Mouse (Mus musculus) neural tube, embryonic 13.5 days (tissue): ENCODE results near the gene 1110012L19Rik. TPM values are rescaled to one million over a fixed set of nuclear protein-coding genes. Genes with fewer than 3 reads are reported as not detected.
"Not testable (repeated sequence)": the region's sequence is repeated elsewhere in the genome, so short reads cannot be mapped to it uniquely, and the experiment has no call there.

Experiments
- ATAC-seq: fragments of 200-750 bp; cut with Nextera tagmentation; 2 replicates; pipeline ENCODE4 v1.8.0; 2017; ENCODE audit warnings: low read depth, mild to moderate bottlenecking, moderate TSS enrichment, moderate library complexity
- H3K27ac ChIP-seq: fragments of 300-500 bp; sonication (generic); replicated peaks from 2 replicates; pipeline ENCODE4 v1.5.1; 2015; ENCODE audit warnings: moderate library complexity, mild to moderate bottlenecking, inconsistent platforms
- H3K27me3 ChIP-seq: fragments of 300-500 bp; sonication (generic); 2 replicates; pipeline ENCODE4 v1.6.1; 2015; ENCODE audit warnings: mild to moderate bottlenecking, inconsistent platforms
- H3K36me3 ChIP-seq: fragments of 300-500 bp; sonication (generic); 2 replicates; pipeline ENCODE4 v1.6.1; 2015; ENCODE audit warnings: mild to moderate bottlenecking, inconsistent platforms
- H3K4me1 ChIP-seq: fragments of 300-500 bp; sonication (generic); replicated peaks from 2 replicates; pipeline ENCODE4 v1.6.1; 2015; ENCODE audit warnings: inconsistent platforms
- H3K4me2 ChIP-seq: fragments of 300-500 bp; sonication (generic); 2 replicates; pipeline ENCODE4 v1.6.1; 2015; ENCODE audit warnings: inconsistent platforms, mild to moderate bottlenecking, moderate library complexity
- H3K4me3 ChIP-seq: fragments of 300-500 bp; sonication (generic); 2 replicates; pipeline ENCODE4 v1.5.1; 2015; ENCODE audit warnings: mild to moderate bottlenecking, inconsistent platforms
- H3K9ac ChIP-seq: fragments of 300-500 bp; sonication (generic); 2 replicates; pipeline ENCODE4 v1.6.1; 2015; ENCODE audit warnings: moderate library complexity, mild to moderate bottlenecking, inconsistent platforms
- H3K9me3 ChIP-seq: fragments of 300-500 bp; sonication (generic); 2 replicates; pipeline ENCODE4 v1.6.1; 2016; ENCODE audit warnings: inconsistent platforms
- WGBS: fragments of 180-500 bp; shearing (Covaris S2); methylation state at CpG from one replicate; pipeline ENCODE4 v1.1.7; 2015; 5-methylcytosine and 5-hydroxymethylcytosine counted together
- polyA plus RNA-seq: library from polyadenylated mRNA; unstranded; fragments of >200 nt; fragmentation: Nextera tagmentation; extraction: Ambion mirVana; gene quantifications from 2 replicates; pipeline ENCODE4 v1.2.1, GENCODE M21; 2015

1110012L19Rik gene
- polyA plus RNA-seq, result 36.1 and 42.6 TPM in 2 replicates

- 26% methylated on average over 22 of the region's 22 CpGs for WGBS
- peak within 1 kb of the TSS; percentile 79 for H3K27ac ChIP-seq
Measured at GRCm38 (mm10) chrX:70385276-70385961, at the start of gene 1110012L19Rik. TSS of gene 1110012L19Rik (plus strand) at chrX:70385877.

GRCm38 (mm10) chrX:70362985-70363384, 22.7 kb upstream of the 1110012L19Rik start:
- WGBS, result 90% methylated on average over 7 of the region's 7 CpGs
- Histone ChIP-seq H3K4me1 (peaks cover 13% of the 10 kb centered on the region), H3K36me3 (peaks cover 35% of the 10 kb centered on the region), H3K4me2 (peak overlapping the region; percentile 55), H3K27me3 (no peaks in the 10 kb centered on the region), H3K27ac (no peak overlapping the region), H3K4me3 (peak overlapping the region; percentile 49), H3K9me3 (no peaks in the 10 kb centered on the region), H3K9ac (no peak overlapping the region)
- ATAC-seq, result no peak

More at GRCm38 (mm10) chrX:70385276-70385961, at the start of gene 1110012L19Rik:
- peaks cover 9% of the 10 kb centered on the region for H3K4me1 ChIP-seq
- no peaks in the 10 kb centered on the region for H3K36me3 ChIP-seq
- H3K4me2 ChIP-seq, result peak within 1 kb of the TSS; percentile 56
- ATAC-seq, result peak; percentile 97
- H3K27me3 ChIP-seq, result no peaks in the 10 kb centered on the region
- H3K9ac ChIP-seq, result peak within 1 kb of the TSS; percentile 76
- H3K9me3 ChIP-seq, result no peaks in the 10 kb centered on the region
- peak within 1 kb of the TSS; percentile 50 for H3K4me3 ChIP-seq

- peaks cover 31% of the 10 kb centered on the region for H3K36me3 ChIP-seq
- no peak overlapping the region for H3K27ac ChIP-seq
- ATAC-seq, result no peak
- H3K9ac ChIP-seq, result peak overlapping the region; percentile 73
- no peaks in the 10 kb centered on the region for H3K9me3 ChIP-seq
- 87% methylated on average over 5 of the region's 5 CpGs for WGBS
- H3K4me2 ChIP-seq, result peak overlapping the region; percentile 55
- H3K4me3 ChIP-seq, result peak overlapping the region; percentile 49
- H3K4me1 ChIP-seq, result peaks cover 13% of the 10 kb centered on the region
- H3K27me3 ChIP-seq, result no peaks in the 10 kb centered on the region
Measured at GRCm38 (mm10) chrX:70363446-70363845, 22.2 kb upstream of the 1110012L19Rik start.

GRCm38 (mm10) chrX:70364202-70364601, 21.5 kb upstream of the 1110012L19Rik start:
- peak overlapping the region; percentile 55 for H3K4me2 ChIP-seq
- H3K4me1 ChIP-seq, result peaks cover 13% of the 10 kb centered on the region
- H3K4me3 ChIP-seq, result peak overlapping the region; percentile 49
- peak; percentile 60 for ATAC-seq
- H3K9me3 ChIP-seq, result no peaks in the 10 kb centered on the region
- peak overlapping the region; percentile 73 for H3K9ac ChIP-seq
- 65% methylated on average over 1 of the region's 1 CpGs for WGBS
- no peaks in the 10 kb centered on the region for H3K27me3 ChIP-seq
- 0 out of 2 replicates have a peak overlapping the region, but pooled peaks have one; percentile 54 for H3K27ac ChIP-seq
- H3K36me3 ChIP-seq, result peaks cover 23% of the 10 kb centered on the region

GRCm38 (mm10) chrX:70364661-70365613, 20.7 kb upstream of the 1110012L19Rik start, which contains the start of gene Ids:
TSS of gene Ids (minus strand) at chrX:70365084.
- no peaks in the 10 kb centered on the region for H3K9me3 ChIP-seq
- peak within 1 kb of the TSS; percentile 54 for H3K27ac ChIP-seq
- no peaks in the 10 kb centered on the region for H3K27me3 ChIP-seq
- 27% methylated on average over 41 of the region's 45 CpGs for WGBS
- ATAC-seq, result peak; percentile 98
- peaks cover 13% of the 10 kb centered on the region for H3K4me1 ChIP-seq
- H3K4me3 ChIP-seq, result peak within 1 kb of the TSS; percentile 49
- H3K9ac ChIP-seq, result peak within 1 kb of the TSS; percentile 73
- peak within 1 kb of the TSS; percentile 55 for H3K4me2 ChIP-seq
- peaks cover 16% of the 10 kb centered on the region for H3K36me3 ChIP-seq

- not testable (repeated sequence) for H3K27me3 ChIP-seq, ATAC-seq, H3K27ac ChIP-seq, H3K9ac ChIP-seq, H3K9me3 ChIP-seq, H3K4me2 ChIP-seq, H3K4me3 ChIP-seq, H3K36me3 ChIP-seq, H3K4me1 ChIP-seq
- WGBS, result 43% methylated on average over 1 of the region's 6 CpGs
Measured at GRCm38 (mm10) chrX:70369758-70370157, 15.9 kb upstream of the 1110012L19Rik start.

GRCm38 (mm10) chrX:70374469-70375110, 11.1 kb upstream of the 1110012L19Rik start:
- not testable (repeated sequence) for H3K27ac ChIP-seq, H3K4me3 ChIP-seq, H3K27me3 ChIP-seq, H3K4me2 ChIP-seq, H3K9ac ChIP-seq, H3K9me3 ChIP-seq, H3K36me3 ChIP-seq, H3K4me1 ChIP-seq
- WGBS, result 66% methylated on average over 5 of the region's 6 CpGs
- peak; percentile 80 for ATAC-seq

GRCm38 (mm10) chrX:70384917-70385275, 781 bp upstream of the 1110012L19Rik start:
- ATAC-seq, result no peak
- Histone ChIP-seq H3K27ac (peak overlapping the region; percentile 79; the same call in 1 of the 2 replicates), H3K27me3 (no peaks in the 10 kb centered on the region), H3K4me2 (peak overlapping the region; percentile 56), H3K9ac (peak overlapping the region; percentile 76), H3K4me1 (peaks cover 9% of the 10 kb centered on the region), H3K9me3 (no peaks in the 10 kb centered on the region), H3K4me3 (peak overlapping the region; percentile 50), H3K36me3 (no peaks in the 10 kb centered on the region)
- 62% methylated on average over 3 of the region's 3 CpGs for WGBS

GRCm38 (mm10) chrX:70385962-70386351, 280 bp downstream of the 1110012L19Rik start:
- Histone ChIP-seq H3K4me1 (peaks cover 9% of the 10 kb centered on the region), H3K4me2 (peak overlapping the region; percentile 56), H3K27me3 (no peaks in the 10 kb centered on the region), H3K9ac (peak overlapping the region; percentile 76), H3K27ac (peak overlapping the region; percentile 29; the same call in 1 of the 2 replicates), H3K4me3 (peak overlapping the region; percentile 50), H3K36me3 (no peaks in the 10 kb centered on the region), H3K9me3 (no peaks in the 10 kb centered on the region)
- peak; percentile 60 for ATAC-seq
- 22% methylated on average over 11 of the region's 11 CpGs for WGBS

GRCm38 (mm10) chrX:70392636-70393035, 7.0 kb downstream of the 1110012L19Rik start:
- H3K9ac ChIP-seq, H3K4me2 ChIP-seq, H3K27me3 ChIP-seq, H3K27ac ChIP-seq, H3K4me3 ChIP-seq, H3K9me3 ChIP-seq, H3K4me1 ChIP-seq, ATAC-seq, H3K36me3 ChIP-seq: not testable (repeated sequence)

GRCm38 (mm10) chrX:70425473-70425872, 39.8 kb downstream of the 1110012L19Rik start:
- not testable (repeated sequence) for ATAC-seq, H3K4me2 ChIP-seq, H3K9ac ChIP-seq, H3K27ac ChIP-seq, H3K36me3 ChIP-seq, H3K4me1 ChIP-seq, H3K9me3 ChIP-seq, H3K27me3 ChIP-seq, H3K4me3 ChIP-seq
- 77% methylated on average over 3 of the region's 3 CpGs for WGBS
